11 mouse cellular contexts compared by ENCODE assay signal in genomic region chr1:31152799-31153426, GRCm38 (mm10). TPM values are rescaled to one million over a fixed set of nuclear protein-coding genes. Genes with fewer than 3 reads are reported as not detected.
A peak's percentile ranks its signal among the peaks of the same experiment; 100 is the strongest.
DNase-seq lines count a peak whose midpoint lies in the region; ATAC-seq and TF ChIP-seq lines count a peak whose summit lies in the region.
"Had no signal": no experiment of that assay in that cellular context is flagged by ENCODE, and none has a peak within 500 bp of the region (broad histone marks: within the 10 kb centered on the region; RNA-seq: fewer than 3 reads in every experiment).

No protein-coding gene starts in this region.

- no peaks in the 10 kb centered on the region for H3K4me1 ChIP-seq in kidney, postnatal 0 days (replicated peaks; ENCODE audit: insufficient read depth, low read length)
- H3K4me1 ChIP-seq in kidney, embryonic 15.5 days = peaks cover 6% of the 10 kb centered on the region; the same call in 1 of the 2 replicates
- no peaks in the 10 kb centered on the region for H3K4me1 ChIP-seq in heart, postnatal 0 days (ENCODE audit: control insufficient read depth, insufficient read depth)
- H3K4me1 ChIP-seq: liver, embryonic 15.5 days had no signal

- no peaks in the 10 kb centered on the region for H3K36me3 ChIP-seq in kidney, postnatal 0 days (ENCODE audit: insufficient read depth, low read length)
- no peaks in the 10 kb centered on the region for H3K36me3 ChIP-seq in kidney, embryonic 15.5 days
- H3K36me3 ChIP-seq in heart, postnatal 0 days (replicated peaks; ENCODE audit: control insufficient read depth, insufficient read depth, low read length) = no peaks in the 10 kb centered on the region
- H3K36me3 ChIP-seq: liver, embryonic 15.5 days had no signal

- no peak overlapping the region for H3K27ac ChIP-seq in kidney, postnatal 0 days
- H3K27ac ChIP-seq in kidney, embryonic 15.5 days = no peak overlapping the region
- no peak overlapping the region for H3K27ac ChIP-seq in heart, postnatal 0 days (ENCODE audit: low read depth)
- H3K27ac ChIP-seq: liver, embryonic 15.5 days had no signal

- no peaks in the 10 kb centered on the region for H3K9me3 ChIP-seq in kidney, postnatal 0 days (replicated peaks; ENCODE audit: low read length)
- no peaks in the 10 kb centered on the region for H3K9me3 ChIP-seq in kidney, embryonic 15.5 days (replicated peaks)
- H3K9me3 ChIP-seq in heart, postnatal 0 days (replicated peaks; ENCODE audit: control insufficient read depth, low read length) = no peaks in the 10 kb centered on the region
- H3K9me3 ChIP-seq: liver, embryonic 15.5 days had no signal

- H3K4me3 ChIP-seq in kidney, postnatal 0 days (replicated peaks; ENCODE audit: low read depth, low read length) = no peak overlapping the region
- H3K4me3 ChIP-seq in kidney, embryonic 15.5 days (replicated peaks) = no peak overlapping the region
- no peak overlapping the region for H3K4me3 ChIP-seq in heart, postnatal 0 days (ENCODE audit: low read depth, low read length)
- H3K4me3 ChIP-seq: liver, embryonic 15.5 days had no signal

- WGBS in kidney, postnatal 0 days = 54% methylated on average over 2 of the region's 2 CpGs
- 60% methylated on average over 2 of the region's 2 CpGs for WGBS in kidney, embryonic 15.5 days
- 37% methylated on average over 2 of the region's 2 CpGs for WGBS in heart, postnatal 0 days

- no peak for TF ChIP-seq EP300 in heart, postnatal 0 days (IDR thresholded peaks at IDR 0.05; ENCODE audit: low read depth)

- no peaks in the 10 kb centered on the region for H3K27me3 ChIP-seq in kidney, postnatal 0 days (ENCODE audit: insufficient read depth, low read length)
- no peaks in the 10 kb centered on the region for H3K27me3 ChIP-seq in kidney, embryonic 15.5 days
- no peaks in the 10 kb centered on the region for H3K27me3 ChIP-seq in heart, postnatal 0 days (ENCODE audit: control insufficient read depth, insufficient read depth, low read length)
- H3K27me3 ChIP-seq: liver, embryonic 15.5 days had no signal

- TF ChIP-seq CTCF in kidney, postnatal 0 days (IDR thresholded peaks at IDR 0.05; ENCODE audit: low read depth) = peak; percentile 61; the same call in 1 of the 2 replicates
- TF ChIP-seq CTCF in heart, postnatal 0 days (IDR thresholded peaks at IDR 0.05; ENCODE audit: low read depth) = peak; percentile 61

- DNase-seq in kidney, postnatal 0 days (ENCODE audit: low spot score) = peak; percentile 18
- DNase-seq in MN1 (ENCODE audit: low spot score) = peak; percentile 30
- DNase-seq in heart, postnatal 0 days (ENCODE audit: low spot score) = no peak
- no peak for DNase-seq in right cerebral cortex, postnatal 10 days (ENCODE audit: low spot score in 2 of 2)
- DNase-seq: thymus, adult 2 months had no signal

- H3K9ac ChIP-seq in kidney, postnatal 0 days (ENCODE audit: low read depth, low read length) = no peak overlapping the region
- H3K9ac ChIP-seq in kidney, embryonic 15.5 days = no peak overlapping the region
- H3K9ac ChIP-seq in heart, postnatal 0 days (replicated peaks; ENCODE audit: low read depth, low read length) = no peak overlapping the region
- H3K9ac ChIP-seq: liver, embryonic 15.5 days had no signal

- ATAC-seq in kidney, postnatal 0 days (replicated peaks; ENCODE audit: low FRiP score, low read depth) = no peak
- ATAC-seq in kidney, embryonic 15.5 days (replicated peaks; ENCODE audit: low FRiP score) = no peak
- peak; percentile 53; the same call in 1 of the 2 replicates for ATAC-seq in heart, postnatal 0 days (ENCODE audit: insufficient read depth, low read depth)
- ATAC-seq in megakaryocyte, adult 5-6 weeks (ENCODE audit: poor library complexity, severe bottlenecking) = 0 out of 2 replicates have a peak, but pooled peaks have one; percentile 22
- ATAC-seq in frontal cortex, adult (ENCODE audit: low TSS enrichment) = no peak
- ATAC-seq in erythroblast, adult 5-6 weeks (replicated peaks; ENCODE audit: low FRiP score, poor library complexity, severe bottlenecking) = no peak

- H3K4me2 ChIP-seq in kidney, postnatal 0 days (ENCODE audit: low read length) = no peak overlapping the region
- H3K4me2 ChIP-seq in kidney, embryonic 15.5 days = no peak overlapping the region
- H3K4me2 ChIP-seq in heart, postnatal 0 days (ENCODE audit: low read depth, low read length) = no peak overlapping the region
- H3K4me2 ChIP-seq: liver, embryonic 15.5 days had no signal

RNA-seq across cellular contexts. Expression of gene Lgsn, which starts 23.3 kb away (rescaled TPM):
- not detected in 2 replicates for polyA plus RNA-seq in kidney, postnatal 0 days (2015; fragmentation: Nextera tagmentation; extraction: Ambion mirVana)
- not detected in 2 replicates for polyA plus RNA-seq in kidney, embryonic 15.5 days (2015; fragmentation: Nextera tagmentation; extraction: Ambion mirVana)
- total RNA-seq in heart, postnatal 0 days (2014; rRNA removed; ENCODE audit: low replicate concordance) = not detected in 2 replicates
- polyA plus RNA-seq in heart, postnatal 0 days (2015; fragmentation: Nextera tagmentation; extraction: Ambion mirVana) = not detected in 2 replicates
- total RNA-seq in megakaryocyte, adult 5-6 weeks (2015) = not detected in 2 replicates
- not detected in 2 replicates for total RNA-seq in megakaryocyte, adult 5-6 weeks (2017)
- not detected in 2 replicates for total RNA-seq in erythroblast, adult 5-6 weeks (2015; ENCODE audit: low replicate concordance)
- total RNA-seq in erythroblast, adult 5-6 weeks (2017; ENCODE audit: low replicate concordance) = not detected in 2 replicates
- total RNA-seq: gastrocnemius, postnatal 4 days had no signal
- polyA plus RNA-seq: liver, embryonic 15.5 days; thymus, adult 2 months had no signal

Comparison
In these comparisons a context has a peak if more than half of its experiments do, and no peak if none do; other contexts are left out.
1. ATAC-seq: peak in heart, postnatal 0 days (single experiment) and megakaryocyte, adult 5-6 weeks (single experiment); none in kidney, postnatal 0 days (single experiment), kidney, embryonic 15.5 days (single experiment), frontal cortex, adult (single experiment) and erythroblast, adult 5-6 weeks (single experiment).
2. DNase-seq: peak in kidney, postnatal 0 days (single experiment) and MN1 (single experiment); none in heart, postnatal 0 days (single experiment) and right cerebral cortex, postnatal 10 days (0 of 2).